Mouse (Mus musculus) common myeloid progenitor, adult 5-6 weeks (primary cell): Measurements from ENCODE around the gene Tmem115. TPM values are rescaled to one million over a fixed set of nuclear protein-coding genes. Genes with fewer than 3 reads are reported as not detected.

Source experiments
- ATAC-seq: replicated peaks from 2 replicates; pipeline ENCODE4 v1.8.0; 2016; ENCODE audit warnings: low read depth, mild to moderate bottlenecking, moderate TSS enrichment, inconsistent platforms; ENCODE audit not compliant: poor library complexity, severe bottlenecking
- total RNA-seq: library from RNA; stranded (forward); fragments of 200-1000, 187-1606 nt; gene quantifications from 2 replicates; pipeline ENCODE4 v1.2.3, GENCODE M21; 2017

Tmem115 gene
- 15.1 and 17.2 TPM in 2 replicates for total RNA-seq

DNA sequence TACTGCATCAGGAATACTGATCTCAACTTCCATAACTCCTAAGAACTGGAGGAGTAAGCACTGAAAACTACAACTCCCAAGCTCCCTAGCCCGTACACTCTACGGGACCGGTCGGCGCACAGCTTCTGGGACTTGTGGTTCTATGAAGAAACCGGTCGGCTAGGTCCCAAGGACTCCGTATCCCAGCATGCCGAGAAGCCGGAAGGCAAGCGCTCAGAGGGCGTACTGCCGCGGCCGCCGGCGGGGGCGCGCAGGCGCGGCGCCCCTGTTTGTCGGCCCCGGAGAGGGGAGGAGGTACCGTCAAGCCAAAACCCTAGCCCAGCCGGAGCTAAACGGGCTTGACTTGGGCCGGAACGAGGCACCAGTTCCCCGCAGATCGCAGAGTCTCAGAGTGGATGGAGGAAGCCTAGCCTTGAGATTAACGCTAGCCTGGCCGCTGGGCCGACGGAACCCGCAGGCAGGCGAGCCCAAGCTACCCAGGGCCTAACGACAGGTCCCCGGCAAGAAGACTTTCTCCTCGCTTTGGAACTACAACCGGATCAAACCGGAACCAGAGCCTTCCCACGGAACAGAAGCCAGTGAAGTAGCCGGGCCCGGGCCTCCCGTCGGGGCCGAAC, at the start of gene Tmem115:
Gene Tmem115, plus strand, starts transcription at position 155 of the 617 bp plus-strand sequence.
- ATAC-seq = peak; percentile 95

DNA sequence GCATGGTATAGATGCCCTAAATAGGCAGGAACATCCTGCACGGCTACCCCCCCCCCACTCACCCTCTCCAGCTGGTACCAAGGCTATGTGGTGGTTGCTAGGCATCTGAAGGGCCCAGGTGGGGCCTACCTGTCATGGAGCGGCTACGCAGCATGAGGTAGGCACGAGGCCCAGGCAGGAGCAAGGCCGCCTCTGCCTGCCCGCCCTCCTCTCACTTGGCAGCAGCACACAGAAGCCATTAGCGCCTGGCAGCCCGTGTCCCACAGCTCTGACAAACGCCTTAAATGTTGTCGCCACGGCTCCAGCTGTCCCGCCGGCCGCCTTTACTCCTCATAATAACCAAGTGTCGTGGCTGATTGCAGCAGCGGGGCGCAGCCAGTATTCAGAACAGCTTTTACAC, 49.4 kb upstream of the Tmem115 start:
- no peak for ATAC-seq

DNA sequence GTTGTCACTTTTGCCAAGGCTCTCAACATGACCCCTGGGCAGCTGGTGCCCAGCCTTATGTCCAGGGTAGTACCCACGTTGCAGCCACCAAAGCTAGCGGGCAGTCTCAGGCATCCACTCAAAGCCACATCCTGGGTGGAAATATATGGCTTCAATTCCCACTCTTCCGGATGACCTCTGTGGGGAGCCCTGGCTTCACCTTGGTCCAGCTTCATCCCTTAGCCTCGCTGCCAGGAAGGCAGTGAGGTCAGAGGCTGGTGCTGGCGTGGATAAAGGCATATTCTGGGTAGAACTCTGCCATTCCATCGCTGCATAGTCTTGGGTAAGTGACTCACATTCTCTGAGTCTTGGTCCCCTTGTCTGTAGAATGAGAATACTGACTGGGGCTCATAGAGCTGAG, 49.0 kb upstream of the Tmem115 start:
- ATAC-seq = no peak

DNA sequence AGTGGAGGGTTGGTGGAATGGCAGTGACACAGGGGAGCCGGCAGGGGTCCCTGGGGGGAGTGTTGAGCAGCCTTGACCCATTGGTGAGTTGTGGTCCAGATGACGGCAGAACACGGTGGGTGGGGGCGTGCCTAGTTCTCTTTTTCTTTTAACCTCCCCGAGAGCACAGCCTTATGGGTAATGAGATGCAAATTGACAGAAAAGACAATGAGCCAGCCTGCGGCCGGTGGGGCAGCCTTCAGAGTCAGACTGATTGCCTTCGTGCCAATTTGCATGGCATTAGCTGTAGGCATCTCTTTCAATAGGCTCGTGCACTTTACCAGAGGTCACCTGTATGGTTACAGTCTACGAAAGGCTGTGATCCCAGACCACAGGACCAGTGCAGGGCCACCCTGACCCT, 47.7 kb upstream of the Tmem115 start:
- no peak for ATAC-seq

DNA sequence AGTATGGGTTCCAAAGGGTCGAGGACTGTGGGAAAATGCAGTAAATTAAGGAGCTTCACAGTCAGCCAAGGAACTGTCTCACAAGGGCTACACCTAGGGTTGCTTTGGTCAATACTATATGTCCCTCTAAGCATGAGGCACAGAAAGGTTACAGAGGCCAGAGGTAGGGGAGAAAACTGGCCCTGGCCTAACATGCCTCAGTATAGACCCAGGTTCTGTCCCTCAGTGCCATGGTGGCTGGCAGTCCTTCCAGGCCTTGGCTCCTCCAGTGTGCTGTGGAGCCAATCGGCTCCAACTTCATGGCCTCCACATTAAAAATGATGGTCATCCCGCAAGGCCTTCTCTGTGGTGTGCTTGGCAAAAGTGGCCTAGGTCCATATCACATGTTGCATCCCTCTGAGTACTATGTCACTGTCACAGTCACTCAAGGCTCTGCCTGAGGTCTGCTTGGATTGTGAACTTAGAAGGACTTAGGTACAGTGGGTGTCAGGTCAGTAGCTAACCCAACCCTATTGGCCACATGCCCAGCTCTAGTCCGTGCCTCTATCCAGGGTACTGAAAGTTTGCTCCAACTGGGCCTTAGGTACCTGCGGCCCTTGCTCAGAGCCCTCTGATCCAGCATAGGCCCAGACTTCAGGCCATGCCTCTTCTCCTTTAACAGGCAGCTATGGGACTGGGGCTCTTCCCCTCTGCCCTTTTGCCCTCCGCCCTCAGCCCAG, 47.1 kb upstream of the Tmem115 start:
- ATAC-seq = no peak

DNA sequence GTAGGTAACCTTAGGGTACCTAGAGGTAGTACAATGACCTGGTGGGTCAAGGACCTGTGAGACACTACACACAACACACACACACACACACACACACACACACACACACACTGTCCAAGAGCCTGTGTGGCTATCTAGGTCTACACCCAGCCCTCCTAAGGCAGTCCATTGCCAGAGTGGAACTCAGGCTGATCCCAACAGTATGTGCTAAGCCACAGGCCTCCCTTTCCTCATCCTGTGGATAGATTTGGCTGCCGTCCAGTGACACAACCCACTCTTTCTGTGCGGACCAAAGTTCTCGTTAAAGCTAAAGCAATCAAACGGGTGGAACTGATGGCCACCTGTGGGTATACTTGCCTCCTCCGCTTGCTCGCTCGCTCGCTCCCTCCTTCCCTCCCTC, 43.6 kb upstream of the Tmem115 start:
- ATAC-seq = 0 out of 2 replicates have a peak, but pooled peaks have one; percentile 24

DNA sequence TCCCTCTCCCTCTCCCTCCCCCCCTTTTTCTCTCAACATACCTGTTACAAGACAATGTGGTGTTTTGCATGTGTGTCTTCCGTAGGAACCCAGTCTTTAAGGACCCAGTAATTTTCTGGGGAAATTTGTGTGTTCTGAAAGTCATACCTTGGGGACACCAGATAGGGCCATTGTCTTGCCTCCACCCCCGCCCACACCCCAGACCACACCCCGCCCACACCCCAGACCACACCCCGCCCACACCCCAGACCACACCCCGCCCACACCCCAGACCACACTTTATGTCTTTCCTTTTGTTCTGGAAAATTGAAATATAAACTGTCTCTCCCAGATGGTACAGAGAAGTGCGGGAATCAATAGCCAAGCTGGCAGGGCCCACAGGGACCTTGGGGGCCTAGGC, 43.1 kb upstream of the Tmem115 start:
- ATAC-seq = no peak

DNA sequence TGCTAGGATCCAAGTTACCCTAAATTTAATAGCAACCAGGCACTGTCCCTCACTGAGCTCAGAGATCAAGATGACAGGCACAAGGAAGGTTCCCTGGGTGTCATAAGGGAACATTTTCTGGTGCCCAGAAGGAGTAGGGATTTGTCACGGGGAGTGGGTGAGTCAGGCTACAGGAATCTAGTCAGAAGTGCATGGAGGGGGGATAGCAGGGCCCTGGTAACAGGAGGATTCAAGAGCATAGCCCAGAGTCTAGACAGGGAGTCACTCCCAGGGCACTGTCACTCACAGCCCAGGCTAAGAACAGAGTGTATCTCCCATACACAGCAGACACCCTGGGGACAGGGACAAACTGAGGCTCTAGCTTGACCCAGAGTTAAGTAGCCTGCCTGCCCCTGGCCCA, 40.2 kb upstream of the Tmem115 start:
- ATAC-seq = no peak

DNA sequence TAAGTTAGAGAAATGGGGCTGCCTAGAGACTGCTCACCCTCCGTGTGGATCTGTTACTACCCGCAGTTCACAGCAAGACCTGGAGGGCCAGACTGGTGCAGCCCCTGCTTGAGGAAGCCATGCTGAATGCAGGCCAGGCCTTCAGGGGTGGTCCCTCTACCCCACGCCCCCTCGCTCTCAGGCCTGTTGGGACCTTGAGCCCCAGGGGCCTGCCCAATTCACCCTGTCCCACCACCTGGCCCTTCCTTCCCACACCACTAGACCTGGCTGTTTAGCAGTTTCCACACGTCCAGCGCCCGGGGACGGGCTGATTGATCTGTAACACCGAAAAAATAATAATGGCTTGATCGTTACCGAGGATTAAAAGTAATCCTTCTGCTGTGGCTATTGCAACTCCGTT, 39.5 kb upstream of the Tmem115 start:
- no peak for ATAC-seq

DNA sequence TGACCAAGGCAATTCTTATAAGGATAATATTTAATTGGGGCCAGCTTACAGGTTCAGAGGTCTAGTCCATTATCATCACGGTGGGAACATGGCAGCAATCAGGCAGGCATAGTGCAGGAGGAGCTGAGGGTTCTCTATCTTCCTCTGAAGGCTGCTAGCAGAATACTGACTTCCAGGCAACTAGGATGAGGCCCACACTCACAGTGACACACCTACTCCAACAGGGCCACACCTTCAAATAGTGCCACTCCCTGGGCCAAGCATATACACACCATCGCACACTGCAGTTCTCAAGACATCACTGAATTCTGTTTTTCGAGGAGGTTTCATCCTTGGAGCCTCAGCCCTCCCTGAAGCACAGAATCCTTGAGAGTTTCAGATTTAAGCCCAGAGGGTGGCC, 37.4 kb upstream of the Tmem115 start:
- no peak for ATAC-seq

DNA sequence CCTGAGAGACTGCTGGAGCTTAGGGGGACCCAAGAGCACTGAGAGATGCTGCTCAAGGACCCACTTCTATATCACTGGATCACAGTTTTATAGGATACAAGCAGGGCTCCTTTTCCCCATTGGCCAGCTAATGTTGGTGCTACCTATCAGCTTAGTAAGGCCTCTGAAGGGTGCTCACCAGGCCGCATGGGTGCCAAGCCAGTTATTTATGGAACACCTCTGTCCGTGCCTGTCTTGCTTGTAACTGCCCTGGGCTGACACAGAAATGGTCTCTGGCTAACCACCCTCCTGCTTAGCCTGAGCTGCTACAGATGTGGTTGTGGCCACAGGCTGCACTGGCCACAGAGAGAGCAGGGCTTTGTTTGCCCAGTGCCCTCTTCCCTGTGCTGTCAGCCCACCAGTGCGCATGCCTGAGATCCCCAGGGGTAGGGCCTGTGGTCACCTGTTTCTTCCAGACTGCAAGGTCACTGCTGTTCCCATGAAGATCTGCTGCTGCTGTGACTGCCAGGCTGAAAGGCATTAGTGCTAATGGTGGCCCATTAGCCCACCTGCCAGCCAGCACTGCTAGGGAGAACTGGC, 32.9 kb upstream of the Tmem115 start:
- ATAC-seq = no peak

DNA sequence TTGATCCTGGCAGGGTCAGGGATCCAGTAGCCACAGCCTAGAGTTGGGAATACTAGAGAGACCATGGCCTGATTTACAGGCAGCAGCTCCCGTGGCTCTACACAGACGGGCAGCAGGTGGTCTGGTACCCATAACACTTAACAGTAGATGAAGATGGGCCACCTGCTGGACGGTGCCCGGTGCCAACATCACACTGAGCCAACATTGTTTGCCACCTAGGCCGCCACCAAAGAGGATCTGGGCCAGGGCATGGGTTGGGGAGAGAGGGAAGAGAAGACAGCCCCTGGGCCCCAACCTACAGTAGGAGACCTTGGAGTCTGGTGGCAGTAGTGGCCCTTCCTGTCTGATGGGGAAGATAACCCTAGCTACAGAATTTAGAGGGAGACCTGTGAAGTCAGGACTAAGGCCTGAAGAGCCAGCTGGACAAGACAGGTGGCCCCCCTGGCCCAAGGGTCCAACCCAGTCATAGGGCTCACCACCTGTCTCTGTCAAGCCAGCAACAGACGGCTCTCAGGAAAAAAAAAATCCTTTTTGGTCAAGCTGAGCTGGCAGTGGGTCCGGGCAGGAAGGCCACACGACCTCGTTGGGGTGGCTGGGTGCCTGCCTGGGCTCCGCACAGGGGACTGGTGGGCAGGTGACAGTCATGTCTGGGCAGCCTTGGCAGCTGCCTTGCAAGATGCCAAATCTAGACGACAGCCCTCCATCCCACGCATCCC, 31.5 kb upstream of the Tmem115 start:
- no peak for ATAC-seq

DNA sequence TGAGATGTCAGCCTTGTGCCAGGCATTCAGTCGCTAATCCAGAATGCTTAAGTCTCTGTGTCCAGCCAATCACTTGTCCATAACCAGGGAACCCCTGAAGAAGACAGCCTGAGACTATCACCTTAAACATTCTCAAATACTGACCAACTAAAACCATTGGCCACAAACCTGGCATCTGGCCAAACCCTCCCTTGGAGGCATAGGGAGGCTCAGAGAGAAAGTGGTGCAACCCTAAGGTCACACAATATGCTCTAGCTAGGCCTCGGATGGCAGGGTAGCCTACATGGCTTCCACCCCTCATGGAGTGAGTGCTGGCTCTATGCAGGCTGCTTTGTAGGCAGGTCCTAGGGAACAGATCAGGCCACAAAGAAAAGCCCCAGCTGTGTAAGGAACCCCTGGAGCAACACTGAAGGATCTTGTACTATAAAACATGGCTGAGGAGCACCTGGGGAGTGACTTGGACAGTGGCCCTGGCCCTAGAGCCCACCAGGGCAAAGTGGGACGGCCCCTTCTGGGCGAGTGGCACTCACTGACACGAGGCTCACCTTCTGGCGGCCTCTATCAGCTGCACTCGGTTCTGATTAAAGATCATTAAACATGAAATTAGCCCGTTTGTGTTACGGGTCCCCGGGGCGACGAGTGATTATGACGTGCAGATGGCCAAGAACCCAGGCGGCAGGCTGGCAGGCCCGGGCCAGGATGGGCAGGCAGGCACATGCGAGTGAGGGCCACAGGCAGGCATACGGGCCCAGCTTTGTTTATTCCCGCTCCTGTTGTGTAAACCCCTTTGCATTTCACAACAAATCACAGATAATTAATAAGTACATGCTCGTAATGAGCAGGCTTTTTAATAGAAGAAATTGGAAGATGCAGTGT, 28.8 kb upstream of the Tmem115 start:
- no peak for ATAC-seq

DNA sequence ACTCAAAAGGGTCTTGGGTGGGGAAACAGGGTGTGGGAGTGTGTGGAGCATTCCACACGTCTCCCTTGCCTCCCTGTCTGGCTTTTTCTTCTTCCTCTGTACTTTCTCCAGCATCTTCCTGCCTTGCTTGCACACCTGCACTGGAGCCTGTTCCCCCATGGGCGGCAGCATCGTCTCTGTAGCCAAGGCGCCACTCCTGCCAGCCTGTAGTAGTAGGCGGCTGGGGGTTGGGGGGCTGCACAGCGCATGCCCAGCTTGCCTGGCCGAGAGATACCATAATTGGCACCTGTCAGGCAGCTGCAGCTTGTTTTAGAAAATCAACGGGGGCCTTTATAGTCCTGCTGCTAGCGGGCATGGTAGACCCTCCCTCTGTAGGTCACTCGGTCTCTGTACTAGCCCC, 25.5 kb upstream of the Tmem115 start:
- ATAC-seq = no peak

DNA sequence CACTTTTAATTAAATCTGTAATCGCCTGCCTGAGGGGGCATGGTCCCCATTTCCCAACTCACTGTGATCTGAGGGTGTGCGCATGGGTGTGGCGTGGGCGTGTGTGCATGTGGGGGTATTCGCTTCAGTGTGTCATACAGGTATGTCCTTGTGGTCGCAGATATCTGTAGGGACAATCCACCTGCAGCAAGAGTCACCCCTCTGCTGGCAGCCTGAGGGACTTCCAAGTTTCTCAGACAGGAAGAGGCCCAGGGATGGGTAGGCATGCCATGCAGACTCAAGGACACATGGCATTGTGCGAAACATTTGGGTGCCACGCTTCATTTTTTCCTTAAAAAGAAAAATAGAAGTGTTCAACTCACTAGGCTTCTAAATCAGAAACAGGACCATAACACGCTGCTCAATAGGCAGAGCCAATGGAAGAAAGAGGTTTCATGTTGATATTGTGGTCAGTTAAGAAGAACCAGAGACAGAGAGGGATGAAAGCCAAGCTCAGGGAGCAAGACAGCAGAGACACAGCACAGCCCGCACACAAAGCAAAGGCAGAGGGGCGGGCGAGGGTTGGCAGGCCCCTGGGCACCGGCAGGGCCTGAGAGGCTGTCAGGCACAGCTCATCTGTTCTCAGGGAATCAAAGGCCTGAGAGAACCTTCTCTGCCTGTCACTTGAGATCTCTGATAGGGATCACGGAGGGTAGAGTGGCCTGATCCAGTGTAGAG, 23.2 kb upstream of the Tmem115 start:
- no peak for ATAC-seq

DNA sequence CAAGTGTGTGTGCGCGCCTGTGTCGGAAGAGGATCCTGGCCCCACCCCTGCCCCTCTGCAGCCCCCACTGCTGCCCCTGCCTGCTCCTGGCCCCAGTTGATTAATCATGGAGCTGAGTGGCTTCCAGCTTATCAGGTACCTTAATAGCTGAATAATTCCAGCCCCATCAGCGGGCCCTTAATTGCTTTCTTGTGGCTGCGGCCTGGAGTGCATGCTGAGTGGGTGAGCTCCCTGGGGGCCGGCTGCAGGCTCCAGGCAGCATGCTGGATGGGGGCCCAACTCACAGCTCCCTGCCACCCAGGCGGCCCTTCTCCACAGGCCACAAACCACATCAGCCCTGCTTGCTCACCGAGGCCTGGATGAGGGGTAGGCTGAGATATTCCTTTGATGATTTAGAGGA, 22.3 kb upstream of the Tmem115 start:
- ATAC-seq = no peak

DNA sequence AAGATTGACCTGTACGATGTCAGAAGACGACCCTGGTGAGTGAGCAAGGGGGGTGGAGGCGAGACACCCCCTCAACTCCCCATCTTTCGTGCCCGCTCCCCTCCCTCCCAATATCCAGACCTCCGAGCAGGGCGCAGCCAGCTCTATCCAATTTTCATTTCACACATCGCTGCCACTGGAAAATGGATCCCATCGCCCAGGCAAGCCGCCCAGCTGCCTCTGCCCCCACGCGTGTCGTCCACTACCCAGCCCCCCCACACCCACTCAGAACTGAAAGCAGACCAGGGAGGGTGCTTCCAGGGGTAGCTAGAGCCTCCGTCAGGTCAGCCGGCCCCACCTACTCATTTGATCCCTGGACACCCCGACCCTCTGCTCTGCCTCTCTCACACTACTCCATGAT, 21.4 kb upstream of the Tmem115 start:
- ATAC-seq = no peak

DNA sequence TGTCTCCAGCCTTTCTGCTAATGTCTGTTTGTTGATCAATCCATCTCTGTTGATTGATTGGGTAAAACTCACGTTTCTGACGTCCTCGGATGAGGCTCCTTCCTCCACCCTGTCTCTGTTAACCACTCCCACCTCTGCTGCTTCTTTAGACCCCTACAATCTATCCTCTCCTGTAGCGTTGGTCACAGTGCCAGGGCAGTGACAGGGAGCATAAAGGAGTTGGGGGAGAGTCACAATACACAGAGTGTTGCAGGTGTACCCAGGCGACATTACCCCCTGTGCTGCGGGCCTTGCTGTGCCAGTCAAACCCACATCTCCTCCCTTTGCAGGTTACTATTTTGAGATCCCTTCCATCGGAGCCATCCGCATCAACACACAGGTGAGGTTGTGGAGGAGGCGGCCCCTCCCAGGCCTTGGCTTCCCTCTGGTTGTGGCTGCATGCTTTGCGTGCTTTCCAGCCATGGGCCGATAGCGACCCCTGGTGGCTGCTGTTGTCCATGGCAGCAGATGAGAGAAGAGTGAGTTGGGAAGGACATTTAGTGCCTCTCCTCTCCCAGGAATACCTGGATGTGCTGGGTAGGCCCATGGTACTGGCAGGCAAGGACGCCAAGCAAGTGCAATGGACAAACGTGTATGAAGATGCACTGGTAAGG, 19.3 kb upstream of the Tmem115 start:
- peak; percentile 93 for ATAC-seq

DNA sequence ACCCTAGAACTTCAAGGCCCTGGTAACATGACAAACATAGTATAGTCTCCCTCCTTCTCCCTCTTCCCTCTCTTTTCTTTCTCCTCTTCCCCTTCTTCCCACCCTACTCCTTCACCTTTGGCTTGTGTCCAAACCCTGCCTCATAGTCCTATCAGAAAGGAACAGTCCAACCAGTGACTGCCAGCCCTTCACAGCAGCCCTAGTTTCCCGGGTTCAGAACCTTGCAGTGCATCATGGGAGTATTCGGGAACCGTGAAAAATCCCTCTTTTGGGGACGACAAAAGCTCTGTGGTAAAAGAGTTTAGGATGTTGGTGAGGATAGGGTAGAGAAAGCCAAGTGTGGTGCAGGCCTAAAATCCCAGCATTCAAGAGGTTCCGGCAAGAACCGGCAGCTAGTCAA, 13.4 kb upstream of the Tmem115 start:
- ATAC-seq = no peak
